Mouse (Mus musculus): ENCODE results near the gene Stat6.

Gene Stat6

GRCm38 (mm10) chr10:127621191-127622056, 21.4 kb upstream of the Stat6 start:
- H3K27me3 ChIP-seq (ENCODE audit: control insufficient read depth, insufficient read depth, low read length, poor library complexity, severe bottlenecking) = peaks cover 3% of the 10 kb centered on the region; the same call in 1 of the 2 replicates
- no peaks in the 10 kb centered on the region for H3K36me3 ChIP-seq (ENCODE audit: control insufficient read depth, insufficient read depth, low read length, poor library complexity, severe bottlenecking)
- peak; percentile 43 for DNase-seq (ENCODE audit: low read depth, low spot score)

GRCm38 (mm10) chr10:127622057-127622392, 20.8 kb upstream of the Stat6 start:
- Histone ChIP-seq H3K27me3 (ENCODE audit: control insufficient read depth, insufficient read depth, low read length, poor library complexity, severe bottlenecking) (peaks cover 3% of the 10 kb centered on the region; the same call in 1 of the 2 replicates), H3K36me3 (ENCODE audit: control insufficient read depth, insufficient read depth, low read length, poor library complexity, severe bottlenecking) (no peaks in the 10 kb centered on the region)
- peak; percentile 44 for DNase-seq (ENCODE audit: low read depth, low spot score)

GRCm38 (mm10) chr10:127622661-127623060, 20.1 kb upstream of the Stat6 start:
- DNase-seq (ENCODE audit: low read depth, low spot score) = no peak
- H3K27me3 ChIP-seq (ENCODE audit: control insufficient read depth, insufficient read depth, low read length, poor library complexity, severe bottlenecking) = peaks cover 3% of the 10 kb centered on the region; the same call in 1 of the 2 replicates
- H3K36me3 ChIP-seq (ENCODE audit: control insufficient read depth, insufficient read depth, low read length, poor library complexity, severe bottlenecking) = no peaks in the 10 kb centered on the region

GRCm38 (mm10) chr10:127623439-127624216, 19.2 kb upstream of the Stat6 start:
- H3K27me3 ChIP-seq (ENCODE audit: control insufficient read depth, insufficient read depth, low read length, poor library complexity, severe bottlenecking) = peaks cover 3% of the 10 kb centered on the region; the same call in 1 of the 2 replicates
- no peak for DNase-seq (ENCODE audit: low read depth, low spot score)
- H3K36me3 ChIP-seq (ENCODE audit: control insufficient read depth, insufficient read depth, low read length, poor library complexity, severe bottlenecking) = no peaks in the 10 kb centered on the region

- peak; percentile 65 for DNase-seq (ENCODE audit: low read depth, low spot score)
- H3K36me3 ChIP-seq (ENCODE audit: control insufficient read depth, insufficient read depth, low read length, poor library complexity, severe bottlenecking) = no peaks in the 10 kb centered on the region
- H3K27me3 ChIP-seq (ENCODE audit: control insufficient read depth, insufficient read depth, low read length, poor library complexity, severe bottlenecking) = no peaks in the 10 kb centered on the region
Observed at GRCm38 (mm10) chr10:127626433-127626832, 16.4 kb upstream of the Stat6 start.

GRCm38 (mm10) chr10:127631261-127632214, 11.2 kb upstream of the Stat6 start:
- no peak for DNase-seq (ENCODE audit: low read depth, low spot score)
- Histone ChIP-seq H3K27me3 (ENCODE audit: control insufficient read depth, insufficient read depth, low read length, poor library complexity, severe bottlenecking) (no peaks in the 10 kb centered on the region), H3K36me3 (ENCODE audit: control insufficient read depth, insufficient read depth, low read length, poor library complexity, severe bottlenecking) (no peaks in the 10 kb centered on the region)

GRCm38 (mm10) chr10:127632668-127633271, 10.0 kb upstream of the Stat6 start:
- no peaks in the 10 kb centered on the region for H3K27me3 ChIP-seq (ENCODE audit: control insufficient read depth, insufficient read depth, low read length, poor library complexity, severe bottlenecking)
- H3K36me3 ChIP-seq (ENCODE audit: control insufficient read depth, insufficient read depth, low read length, poor library complexity, severe bottlenecking) = no peaks in the 10 kb centered on the region
- no peak for DNase-seq (ENCODE audit: low read depth, low spot score)

GRCm38 (mm10) chr10:127640421-127640820, 2.4 kb upstream of the Stat6 start:
- Histone ChIP-seq H3K36me3 (ENCODE audit: control insufficient read depth, insufficient read depth, low read length, poor library complexity, severe bottlenecking) (no peaks in the 10 kb centered on the region), H3K27me3 (ENCODE audit: control insufficient read depth, insufficient read depth, low read length, poor library complexity, severe bottlenecking) (no peaks in the 10 kb centered on the region)
- DNase-seq (ENCODE audit: low read depth, low spot score) = no peak

- Histone ChIP-seq H3K36me3 (ENCODE audit: control insufficient read depth, insufficient read depth, low read length, poor library complexity, severe bottlenecking) (peaks cover 2% of the 10 kb centered on the region; the same call in 1 of the 2 replicates), H3K27me3 (ENCODE audit: control insufficient read depth, insufficient read depth, low read length, poor library complexity, severe bottlenecking) (no peaks in the 10 kb centered on the region)
- peak; percentile 90 for DNase-seq (ENCODE audit: low read depth, low spot score)
Observed at GRCm38 (mm10) chr10:127641861-127642771, 670 bp upstream of the Stat6 start.

- Histone ChIP-seq H3K27me3 (ENCODE audit: control insufficient read depth, insufficient read depth, low read length, poor library complexity, severe bottlenecking) (no peaks in the 10 kb centered on the region), H3K36me3 (ENCODE audit: control insufficient read depth, insufficient read depth, low read length, poor library complexity, severe bottlenecking) (peaks cover 6% of the 10 kb centered on the region; the same call in 1 of the 2 replicates)
- peak; percentile 87 for DNase-seq (ENCODE audit: low read depth, low spot score)
Observed at GRCm38 (mm10) chr10:127643553-127644238, 910 bp downstream of the Stat6 start.

GRCm38 (mm10) chr10:127645791-127646190, 3.0 kb downstream of the Stat6 start:
- Histone ChIP-seq H3K27me3 (ENCODE audit: control insufficient read depth, insufficient read depth, low read length, poor library complexity, severe bottlenecking) (no peaks in the 10 kb centered on the region), H3K36me3 (ENCODE audit: control insufficient read depth, insufficient read depth, low read length, poor library complexity, severe bottlenecking) (peaks cover 11% of the 10 kb centered on the region)
- no peak for DNase-seq (ENCODE audit: low read depth, low spot score)

GRCm38 (mm10) chr10:127652906-127653638, 10.3 kb downstream of the Stat6 start:
- no peak for DNase-seq (ENCODE audit: low read depth, low spot score)
- peaks cover 23% of the 10 kb centered on the region for H3K36me3 ChIP-seq (ENCODE audit: control insufficient read depth, insufficient read depth, low read length, poor library complexity, severe bottlenecking)
- no peaks in the 10 kb centered on the region for H3K27me3 ChIP-seq (ENCODE audit: control insufficient read depth, insufficient read depth, low read length, poor library complexity, severe bottlenecking)

Measured in splenic B cell, adult 2 months (primary cell).